Mouse (Mus musculus): ENCODE results near the gene Sgce.
A peak's percentile ranks its signal among the peaks of the same experiment; 100 is the strongest.
"Not testable (repeated sequence)": the region's sequence is repeated elsewhere in the genome, so short reads cannot be mapped to it uniquely, and the experiment has no call there.

Sgce gene

DNA sequence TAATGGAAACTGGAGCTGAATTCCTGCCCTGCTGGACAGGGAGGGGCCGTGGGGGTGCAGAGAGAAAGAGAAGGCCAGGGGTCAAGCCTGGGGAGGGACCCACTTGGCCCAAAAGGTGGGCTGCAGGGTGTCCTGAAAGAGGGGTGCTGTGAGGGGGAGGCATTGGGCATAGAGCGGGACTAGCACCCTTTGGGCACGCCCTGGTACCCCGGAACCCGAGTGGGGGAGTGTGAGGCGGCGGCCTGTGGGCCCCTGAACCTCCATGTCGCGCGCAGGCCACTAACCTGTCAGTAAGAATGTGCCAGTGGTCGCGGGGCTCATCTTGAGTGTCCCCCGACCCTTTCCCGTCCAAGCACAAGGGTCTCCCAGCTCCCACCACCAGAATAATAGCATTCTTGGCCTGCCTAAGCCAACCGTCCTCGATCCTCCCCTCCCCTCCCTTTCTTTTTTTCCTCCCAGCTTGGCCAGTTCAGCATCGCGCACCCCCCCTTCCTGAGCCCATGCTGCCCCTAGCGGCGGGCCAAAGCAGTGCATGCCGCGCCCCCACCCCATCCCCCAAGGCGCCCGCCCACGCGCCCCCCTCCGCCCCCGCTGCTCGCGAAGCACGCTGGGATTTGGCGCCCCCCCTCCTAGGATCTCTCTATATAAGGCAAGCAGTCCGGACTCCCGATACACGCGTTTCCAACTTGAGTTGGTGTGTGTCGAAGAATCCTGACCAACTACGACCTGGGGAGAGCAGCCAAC, at the start of gene Sgce, which contains the start of gene Peg10:
Gene Sgce, minus strand, starts transcription at position 512 of the 744 bp plus-strand sequence.
Gene Peg10, plus strand, starts transcription at position 611 of the 744 bp plus-strand sequence.
- peak; percentile 73 for DNase-seq

DNA sequence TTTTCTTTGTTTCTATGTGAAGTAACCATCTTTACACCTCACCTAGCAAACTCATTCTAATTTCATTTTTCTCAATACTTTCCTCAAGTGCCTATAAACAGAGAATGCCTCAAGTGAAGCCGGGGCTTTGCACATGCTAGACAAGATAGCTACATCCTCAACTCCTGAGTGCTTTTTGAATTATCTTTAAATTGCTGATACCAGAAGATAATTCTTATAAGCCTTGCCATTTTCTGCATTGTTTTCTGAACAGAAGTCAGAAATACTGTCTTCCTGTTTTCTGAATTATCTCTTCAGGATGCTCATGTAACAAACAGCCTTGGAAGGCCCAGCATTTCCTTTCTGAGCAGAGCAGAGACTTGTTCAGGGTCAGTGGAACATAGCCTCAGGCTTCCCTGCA, 49.3 kb upstream of the Sgce start:
- no peak for DNase-seq

DNA sequence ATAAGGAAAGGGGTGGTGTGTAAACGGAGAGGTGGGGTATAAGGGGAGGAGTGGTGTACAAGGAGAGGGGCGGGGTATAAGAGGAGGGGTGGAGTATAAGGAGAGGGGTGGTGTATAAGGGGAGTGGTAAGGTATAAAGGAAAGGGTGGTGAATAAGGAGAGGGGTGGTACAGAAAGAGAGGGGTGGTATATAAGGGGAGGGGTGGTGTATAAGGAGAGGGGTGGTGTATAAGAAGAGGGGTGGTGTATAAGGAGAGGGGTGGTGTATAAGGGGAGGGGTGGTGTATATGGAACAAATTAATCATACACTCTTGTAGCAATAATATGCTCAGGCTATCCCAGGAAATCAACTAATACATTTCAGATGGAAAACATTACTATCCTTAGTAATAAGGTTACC, 15.2 kb upstream of the Sgce start:
- DNase-seq = no peak

DNA sequence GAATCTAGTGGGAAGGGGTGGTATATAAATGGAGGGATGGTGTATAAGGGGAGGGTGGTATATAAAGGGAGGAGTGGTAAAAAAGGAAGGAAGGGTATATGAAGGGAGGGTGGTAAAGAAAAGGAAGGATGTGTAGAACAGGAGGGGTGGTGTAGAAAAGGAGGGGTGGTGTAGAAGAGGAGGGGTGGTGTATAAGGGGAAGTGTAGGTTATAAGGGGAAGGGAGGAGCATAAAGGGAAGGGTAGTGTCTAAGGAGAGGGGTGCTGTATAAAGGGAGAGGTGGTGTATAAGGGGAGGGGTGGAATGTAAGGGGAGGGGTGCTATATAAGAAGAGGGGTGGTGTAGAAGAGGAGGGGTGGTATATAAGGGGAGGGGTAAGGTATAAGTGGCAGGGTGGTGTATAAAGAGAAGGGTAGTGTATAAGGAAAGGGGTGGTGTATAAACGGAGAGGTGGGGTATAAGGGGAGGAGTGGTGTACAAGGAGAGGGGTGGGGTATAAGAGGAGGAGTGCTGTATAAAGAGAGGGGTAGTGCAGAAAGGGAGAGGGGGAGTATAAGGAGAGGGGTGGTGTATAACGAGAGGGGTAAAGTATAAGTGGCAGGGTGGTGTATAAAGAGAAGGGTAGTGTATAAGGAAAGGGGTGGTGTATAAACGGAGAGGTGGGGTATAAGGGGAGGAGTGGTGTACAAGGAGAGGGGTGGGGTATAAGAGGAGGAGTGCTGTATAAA, 14.6 kb upstream of the Sgce start:
- DNase-seq = not testable (repeated sequence)

- no peak for DNase-seq
Measured at GRCm38 (mm10) chr6:4754886-4755285, 7.9 kb upstream of the Sgce start.

DNA sequence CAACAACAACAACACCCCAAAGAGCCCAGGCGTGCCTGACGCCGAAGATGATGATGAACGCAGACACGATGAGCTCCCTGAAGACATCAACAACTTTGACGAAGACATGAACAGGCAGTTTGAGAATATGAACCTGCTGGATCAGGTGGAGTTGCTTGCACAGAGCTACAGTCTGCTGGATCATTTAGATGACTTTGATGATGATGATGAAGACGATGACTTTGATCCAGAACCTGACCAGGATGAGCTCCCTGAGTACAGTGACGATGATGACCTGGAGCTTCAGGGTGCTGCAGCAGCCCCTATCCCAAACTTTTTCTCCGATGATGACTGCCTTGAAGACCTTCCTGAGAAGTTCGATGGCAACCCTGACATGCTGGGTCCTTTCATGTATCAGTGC, 7.3 kb upstream of the Sgce start:
- no peak for DNase-seq

DNA sequence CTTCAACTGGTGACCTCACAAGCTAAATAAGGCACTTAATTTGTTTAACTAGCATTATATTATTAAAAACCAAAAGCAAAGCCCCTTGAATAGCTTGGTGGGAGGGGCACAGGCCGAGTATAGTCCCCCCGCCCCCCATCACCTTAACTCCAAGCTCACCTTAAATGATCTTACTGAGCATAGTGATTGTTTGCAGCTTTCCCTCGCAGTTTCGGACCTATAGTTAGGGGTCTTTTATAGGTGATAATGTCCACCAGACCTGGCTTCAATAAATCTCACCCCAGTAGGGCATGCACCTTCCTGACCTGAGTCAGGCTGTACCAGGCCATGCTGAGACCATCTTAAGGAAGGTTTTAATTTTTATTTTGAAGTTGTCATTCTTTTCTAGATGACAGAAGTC, 4.3 kb upstream of the Sgce start:
- no peak for DNase-seq

DNA sequence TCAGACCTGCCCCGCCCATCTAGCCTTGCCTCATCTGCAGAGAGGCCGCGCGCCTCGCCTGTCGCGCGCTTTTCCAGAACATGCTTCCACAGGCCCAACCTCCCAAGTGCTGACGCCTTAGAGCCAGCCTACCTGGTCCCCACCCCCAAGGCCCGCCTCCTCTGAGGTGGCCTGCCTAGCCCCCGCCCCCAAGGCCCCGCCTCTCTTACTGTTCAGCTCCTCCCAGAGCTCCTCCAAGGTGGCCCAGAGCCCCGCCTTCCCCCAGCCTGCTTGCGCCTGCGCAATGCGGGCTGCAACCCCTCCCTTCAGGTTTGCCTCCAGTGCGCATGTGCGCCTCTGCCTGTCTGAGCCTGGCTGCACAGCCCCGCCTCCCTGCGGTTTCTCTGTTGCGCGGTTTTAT, 2.1 kb upstream of the Sgce start:
- DNase-seq = peak; percentile 96

DNA sequence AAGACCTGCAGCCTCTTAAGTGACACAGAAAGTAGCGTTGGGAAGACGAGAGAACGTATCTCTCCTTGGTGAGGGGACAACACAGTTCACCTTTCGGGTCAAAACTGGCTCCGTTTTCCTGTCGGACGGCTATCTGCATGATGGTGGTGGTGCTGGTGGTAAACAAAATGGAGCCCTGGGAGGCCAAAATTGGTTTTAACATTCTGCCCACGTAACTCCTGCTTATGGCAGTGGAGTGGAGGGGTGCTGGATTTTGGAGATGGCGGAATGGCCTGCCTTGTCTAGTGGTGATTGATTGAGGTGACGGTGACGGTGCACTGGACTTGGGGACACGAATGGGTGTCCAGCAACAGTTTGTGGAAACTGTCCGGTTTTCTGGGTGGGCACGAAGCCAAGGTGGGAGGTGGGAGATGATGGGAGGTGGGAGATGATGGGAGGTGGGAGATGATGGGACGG, 1.5 kb upstream of the Sgce start:
- peak; percentile 3 for DNase-seq

- DNase-seq = peak; percentile 34
Measured at GRCm38 (mm10) chr6:4747677-4748505, 884 bp upstream of the Sgce start.

DNA sequence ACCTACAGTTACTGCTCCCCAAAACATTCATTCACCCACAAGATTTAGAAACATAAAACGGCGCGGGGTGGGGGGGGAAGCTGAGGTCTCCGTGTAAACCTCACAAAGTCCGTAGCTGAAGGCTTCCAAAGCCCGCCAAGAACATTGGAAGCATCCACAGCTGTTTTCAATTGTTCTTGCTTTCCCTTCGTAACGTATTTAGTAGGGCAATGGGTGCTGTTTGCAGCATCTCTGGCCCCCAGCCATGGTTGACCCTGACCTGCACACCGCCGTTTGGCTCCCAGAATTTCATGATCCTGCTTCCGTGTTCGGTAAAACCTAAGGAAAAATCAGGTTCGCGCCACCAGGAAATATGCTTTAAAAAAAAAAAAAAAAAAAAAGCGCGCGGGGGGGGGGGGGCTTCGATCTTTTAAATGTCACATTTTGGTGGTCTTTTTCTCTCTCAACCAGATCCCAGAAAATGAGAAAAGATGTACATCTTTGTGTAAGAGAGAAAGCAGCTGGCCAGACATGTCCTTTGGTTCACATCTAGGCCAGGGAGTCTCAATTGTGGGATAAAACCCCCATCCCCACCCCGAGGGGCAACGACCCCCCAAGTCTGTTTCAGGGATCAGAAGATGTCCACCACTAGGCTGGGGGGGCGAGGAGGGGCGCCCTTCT, 841 bp downstream of the Sgce start:
- DNase-seq = peak; percentile 35

DNA sequence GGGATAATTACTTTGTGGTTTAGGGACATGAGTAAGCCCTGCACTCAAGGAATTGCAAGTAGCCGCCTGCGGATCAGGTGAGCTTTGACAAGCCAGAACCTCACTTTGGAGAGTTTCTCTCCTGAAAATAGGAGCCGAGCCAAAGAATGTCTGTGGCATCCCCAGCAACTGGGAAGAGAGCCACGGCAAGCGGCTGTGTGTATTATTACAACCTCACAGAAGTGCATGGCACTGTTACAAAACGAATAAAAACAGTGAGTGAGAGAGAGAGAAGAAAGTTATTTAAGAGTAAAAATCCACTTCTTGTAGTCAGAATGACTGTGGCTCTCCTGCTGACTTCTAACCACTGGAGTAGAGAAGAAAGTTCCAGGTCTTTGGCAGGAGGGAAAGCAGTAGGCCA, 6.5 kb downstream of the Sgce start:
- DNase-seq = peak; percentile 69

- DNase-seq = no peak
Measured at GRCm38 (mm10) chr6:4739522-4740355, 7.3 kb downstream of the Sgce start.

DNA sequence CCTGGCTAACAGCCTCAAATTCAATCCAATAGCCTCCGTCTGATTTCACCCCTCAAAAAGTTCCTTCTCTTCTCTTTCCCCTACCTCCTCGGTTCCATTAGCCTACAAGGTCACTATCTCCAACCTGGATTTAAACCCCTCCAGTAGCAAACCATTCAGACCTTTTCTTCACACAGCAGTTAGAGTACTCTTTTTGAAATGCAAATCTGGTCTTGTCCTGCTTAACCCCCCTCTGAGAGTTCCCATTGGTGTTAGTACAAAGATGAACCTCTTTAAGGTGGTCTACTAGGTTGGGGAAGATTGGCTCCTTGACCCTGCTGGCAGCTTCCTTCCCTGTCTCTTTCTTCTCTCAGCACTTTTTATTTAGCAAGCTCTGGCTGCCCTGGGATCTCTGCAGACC, 8.3 kb downstream of the Sgce start:
- DNase-seq = no peak

DNA sequence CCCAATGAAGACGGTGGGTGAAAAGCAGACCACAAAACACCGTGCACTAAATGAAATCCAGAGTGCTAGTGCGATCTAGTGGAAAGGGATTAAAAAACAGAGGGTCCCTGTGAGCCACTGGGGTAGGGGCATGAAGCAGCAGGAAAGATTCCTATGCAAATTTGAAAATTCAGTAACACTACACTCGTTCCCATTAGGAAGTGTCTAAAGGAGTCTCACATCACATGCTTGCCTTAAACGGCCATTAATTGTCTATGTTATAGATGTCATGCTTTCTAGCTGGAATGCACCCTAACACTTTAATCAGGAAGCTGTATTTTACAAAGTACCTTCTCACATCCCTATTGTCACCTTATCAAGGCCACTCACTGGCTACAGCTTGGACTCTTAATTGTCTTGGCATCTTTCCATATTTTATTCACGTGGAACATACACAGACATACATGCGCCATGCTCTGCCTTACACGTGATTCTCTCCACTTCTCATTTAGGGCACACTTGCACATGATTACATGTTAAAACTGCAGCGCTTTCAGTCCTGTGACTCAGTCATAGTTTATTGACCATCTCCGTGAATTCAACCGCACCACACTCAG, 8.9 kb downstream of the Sgce start:
- DNase-seq = no peak

GRCm38 (mm10) chr6:4736372-4736771, 10.6 kb downstream of the Sgce start:
- no peak for DNase-seq

- no peak for DNase-seq
Measured at GRCm38 (mm10) chr6:4733208-4733607, 13.8 kb downstream of the Sgce start.

- no peak for DNase-seq
Measured at GRCm38 (mm10) chr6:4731675-4732074, 15.3 kb downstream of the Sgce start.

- DNase-seq = no peak
Measured at GRCm38 (mm10) chr6:4728305-4728704, 18.7 kb downstream of the Sgce start.

DNA sequence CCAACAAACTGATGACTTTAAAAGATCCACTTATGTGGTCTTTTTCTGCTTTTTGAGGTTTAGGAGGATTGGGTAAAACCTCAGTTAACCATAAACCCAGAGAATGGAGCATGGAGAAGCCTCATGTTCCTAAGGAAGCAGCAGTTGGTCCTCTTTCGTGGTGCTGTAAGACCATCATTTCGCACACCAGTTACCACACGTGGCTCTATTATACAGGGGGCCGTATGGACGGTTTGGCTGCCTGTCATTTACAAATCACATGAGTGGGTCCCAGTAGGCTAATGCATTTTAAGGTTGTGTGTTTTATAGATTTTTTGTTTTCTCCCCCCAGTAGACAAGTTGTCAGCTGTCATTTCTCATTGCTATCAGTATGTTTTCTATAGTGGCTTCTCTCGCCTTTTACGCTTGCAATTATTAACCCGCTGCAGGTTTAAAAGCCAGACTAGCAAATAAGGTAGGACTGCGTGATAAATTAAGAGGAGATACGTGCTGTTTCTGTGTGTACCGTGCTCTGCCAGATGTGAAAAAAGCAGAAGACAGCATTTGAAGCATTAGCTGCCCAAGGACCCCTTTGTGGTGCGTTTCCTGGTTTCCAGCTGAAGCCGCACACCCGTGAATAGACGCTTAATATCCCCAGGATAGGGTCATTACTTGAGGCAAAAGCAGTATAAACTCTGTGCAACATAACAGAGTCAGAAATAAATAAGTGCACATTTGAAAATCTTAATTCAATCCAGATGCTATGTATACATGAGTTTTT, 22.8 kb downstream of the Sgce start:
- no peak for DNase-seq

DNA sequence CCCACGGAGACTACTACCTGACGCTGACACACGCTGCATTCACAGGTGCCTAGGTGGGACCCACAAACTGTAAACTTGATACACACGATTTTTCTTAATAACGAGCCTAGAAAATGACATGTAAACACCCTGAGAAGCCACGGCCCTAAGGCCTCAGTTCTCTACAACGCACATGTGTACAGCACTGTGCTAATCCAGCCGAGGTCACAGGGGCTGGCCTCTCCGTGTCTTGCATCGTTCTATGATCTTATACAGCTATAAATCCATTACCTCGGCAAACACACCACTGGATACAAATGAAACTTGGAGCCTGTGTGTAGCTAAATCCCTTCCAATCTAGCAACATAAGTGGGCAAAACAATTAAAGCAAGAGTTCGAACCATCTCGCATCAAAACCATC, 24.3 kb downstream of the Sgce start:
- no peak for DNase-seq

All from lung, postnatal 36 days (tissue).